Mouse (Mus musculus) brain, adult 2 months (tissue): ENCODE measurements around the gene Itprip.
A peak's percentile ranks its signal among the peaks of the same experiment; 100 is the strongest.

Experiments used
- DNase-seq: peaks from one replicate; pipeline ENCODE4 v3.0.0; 2011; ENCODE audit warnings: low read depth, low spot score

Itprip gene

GRCm38 (mm10) chr19:47919126-47919965, at the start of gene Itprip, which contains the start of gene Cfap43:
Itprip (minus strand) TSS chr19:47919299.
Cfap43 (minus strand) TSS chr19:47919287.
- DNase-seq, result peak; percentile 76

- no peak for DNase-seq
These were observed 39.1 kb upstream of the Itprip start for GRCm38 (mm10) chr19:47958181-47958580.

- no peak for DNase-seq
These were observed 34.1 kb upstream of the Itprip start for GRCm38 (mm10) chr19:47953169-47953568.

- DNase-seq, result no peak
These were observed 31.8 kb upstream of the Itprip start for GRCm38 (mm10) chr19:47950946-47951345.

- no peak for DNase-seq
These were observed 27.8 kb upstream of the Itprip start for GRCm38 (mm10) chr19:47946821-47947465.

GRCm38 (mm10) chr19:47939361-47939760, 20.3 kb upstream of the Itprip start:
- peak; percentile 75 for DNase-seq

GRCm38 (mm10) chr19:47937443-47938406, 18.6 kb upstream of the Itprip start, which contains the start of gene Cfap58:
Cfap58 (plus strand) TSS chr19:47937675.
- DNase-seq, result peak; percentile 37

- no peak for DNase-seq
These were observed 17.8 kb upstream of the Itprip start for GRCm38 (mm10) chr19:47936938-47937337.

- DNase-seq, result no peak
These were observed 17.4 kb upstream of the Itprip start for GRCm38 (mm10) chr19:47936490-47936889.

GRCm38 (mm10) chr19:47935530-47935929, 16.4 kb upstream of the Itprip start:
- no peak for DNase-seq

- DNase-seq, result no peak
These were observed 15.6 kb upstream of the Itprip start for GRCm38 (mm10) chr19:47934636-47935238.

- no peak for DNase-seq
These were observed 15.0 kb upstream of the Itprip start for GRCm38 (mm10) chr19:47934146-47934545.

- peak; percentile 70 for DNase-seq
These were observed 13.0 kb upstream of the Itprip start for GRCm38 (mm10) chr19:47931982-47932638.

- DNase-seq, result no peak
These were observed 9.9 kb upstream of the Itprip start for GRCm38 (mm10) chr19:47929043-47929442.

GRCm38 (mm10) chr19:47927032-47927431, 7.9 kb upstream of the Itprip start:
- DNase-seq, result no peak

- DNase-seq, result no peak
These were observed 6.7 kb upstream of the Itprip start for GRCm38 (mm10) chr19:47925819-47926218.

GRCm38 (mm10) chr19:47919966-47920375, 872 bp upstream of the Itprip start:
- no peak for DNase-seq

GRCm38 (mm10) chr19:47918455-47919101, 521 bp downstream of the Itprip start:
- no peak for DNase-seq

- DNase-seq, result no peak
These were observed 1.1 kb downstream of the Itprip start for GRCm38 (mm10) chr19:47918016-47918415.

GRCm38 (mm10) chr19:47917396-47917795, 1.7 kb downstream of the Itprip start:
- no peak for DNase-seq
